Mouse (Mus musculus): ENCODE results near the gene Mroh7.
"Not testable (repeated sequence)": the region's sequence is repeated elsewhere in the genome, so short reads cannot be mapped to it uniquely, and the experiment has no call there.

Gene Mroh7

DNA sequence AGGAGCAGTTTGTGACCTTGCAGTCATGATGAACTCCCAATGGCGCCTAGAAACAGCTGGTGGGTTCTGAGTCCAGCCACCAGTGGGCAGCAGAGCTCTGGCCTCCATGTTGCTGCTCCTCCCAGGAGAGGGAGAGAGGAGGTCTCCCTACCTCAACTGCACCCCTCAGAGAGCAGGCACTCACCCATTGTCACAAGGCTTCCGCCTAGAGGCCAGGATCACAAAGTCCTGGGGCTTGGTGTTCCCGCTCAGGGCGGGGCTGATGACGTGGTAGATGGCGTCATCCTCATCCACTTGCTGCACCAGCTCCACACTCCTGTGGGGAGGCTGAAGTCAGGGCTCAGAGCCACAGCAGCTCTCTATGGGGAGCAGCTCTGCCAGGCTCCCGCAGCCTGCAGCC is 19.0 kb upstream of the Mroh7 start:
- Histone ChIP-seq H3K36me3 (ENCODE audit: insufficient read depth, low read length) (peaks cover 8% of the 10 kb centered on the region; the same call in 1 of the 2 replicates), H3K4me1 (replicated peaks; ENCODE audit: low read depth, low read length) (peaks cover 37% of the 10 kb centered on the region), H3K27me3 (ENCODE audit: insufficient read depth, low read length) (no peaks in the 10 kb centered on the region), H3K9me3 (ENCODE audit: low read length) (no peaks in the 10 kb centered on the region), H3K4me3 (replicated peaks; ENCODE audit: low read length) (no peak overlapping the region; the same call in 1 of the 2 replicates)
- TF ChIP-seq NANOG (IDR thresholded peaks at IDR 0.05; ENCODE audit: borderline replicate concordance, low read length) = no peak
- peak; percentile 78 for TF ChIP-seq CTCF (conservative IDR thresholded peaks at IDR 0.05; ENCODE audit: low read length)
- TF ChIP-seq POU5F1 (IDR thresholded peaks at IDR 0.05; ENCODE audit: borderline replicate concordance, low read length) = no peak

DNA sequence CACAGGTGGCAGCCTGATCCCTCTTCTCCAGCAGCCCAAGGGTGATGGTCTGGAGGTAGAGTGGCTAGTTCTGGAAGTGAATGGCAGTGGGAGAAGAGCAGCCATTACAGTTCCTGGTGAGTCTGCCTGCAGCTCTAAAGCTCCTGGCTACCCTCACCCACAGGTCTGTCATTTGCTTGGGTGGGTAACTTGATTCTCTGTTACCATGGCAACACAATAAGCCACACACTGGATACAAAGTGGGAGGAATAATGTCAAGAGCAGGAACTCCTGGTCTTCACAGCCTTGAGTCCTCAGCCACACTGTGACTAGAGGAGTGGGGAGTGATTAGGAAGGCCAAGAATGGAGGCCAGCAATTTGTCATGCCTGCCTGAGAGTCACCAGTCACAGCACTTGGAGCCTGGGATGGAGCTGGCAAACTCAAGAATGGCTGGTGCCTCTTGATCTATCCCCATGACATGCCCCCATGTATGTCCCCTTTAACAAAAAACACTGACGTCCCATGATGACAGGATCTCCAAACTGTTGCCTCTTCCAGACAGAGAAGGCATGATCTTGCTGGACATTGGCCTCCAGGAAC is 16.4 kb upstream of the Mroh7 start:
- Histone ChIP-seq H3K36me3 (ENCODE audit: insufficient read depth, low read length) (peaks cover 8% of the 10 kb centered on the region; the same call in 1 of the 2 replicates), H3K27me3 (ENCODE audit: insufficient read depth, low read length) (no peaks in the 10 kb centered on the region), H3K4me1 (replicated peaks; ENCODE audit: low read depth, low read length) (peaks cover 13% of the 10 kb centered on the region), H3K9me3 (ENCODE audit: low read length) (no peaks in the 10 kb centered on the region), H3K4me3 (replicated peaks; ENCODE audit: low read length) (no peak overlapping the region)
- no peak for TF ChIP-seq POU5F1 (IDR thresholded peaks at IDR 0.05; ENCODE audit: borderline replicate concordance, low read length)
- no peak for TF ChIP-seq NANOG (IDR thresholded peaks at IDR 0.05; ENCODE audit: borderline replicate concordance, low read length)
- TF ChIP-seq CTCF (conservative IDR thresholded peaks at IDR 0.05; ENCODE audit: low read length) = no peak

DNA sequence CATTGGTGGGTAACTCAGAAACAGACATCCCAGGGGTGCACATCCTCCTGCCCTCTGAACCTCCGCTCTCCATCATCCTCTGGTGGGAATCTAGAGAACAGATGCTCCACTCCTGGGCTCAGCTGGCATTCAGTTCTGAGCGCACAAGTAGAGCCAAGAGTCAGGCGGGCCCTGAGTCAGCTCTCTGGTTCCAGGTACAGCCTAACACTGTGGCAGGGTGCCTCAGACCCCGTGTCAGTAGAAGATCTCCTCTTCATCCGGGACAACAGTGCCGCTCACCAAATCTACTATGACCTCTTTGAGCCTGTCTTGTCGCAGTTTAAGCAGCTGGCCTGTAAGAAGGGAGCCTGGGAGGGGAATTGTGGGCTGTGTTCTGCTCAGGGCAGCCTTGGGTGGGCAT is 15.1 kb upstream of the Mroh7 start:
- TF ChIP-seq POU5F1 (IDR thresholded peaks at IDR 0.05; ENCODE audit: borderline replicate concordance, low read length) = no peak
- TF ChIP-seq CTCF (conservative IDR thresholded peaks at IDR 0.05; ENCODE audit: low read length) = no peak
- no peak for TF ChIP-seq NANOG (IDR thresholded peaks at IDR 0.05; ENCODE audit: borderline replicate concordance, low read length)
- no peaks in the 10 kb centered on the region for H3K9me3 ChIP-seq (ENCODE audit: low read length)
- H3K4me3 ChIP-seq (replicated peaks; ENCODE audit: low read length) = no peak overlapping the region
- H3K4me1 ChIP-seq (replicated peaks; ENCODE audit: low read depth, low read length) = peaks cover 13% of the 10 kb centered on the region
- H3K27me3 ChIP-seq (ENCODE audit: insufficient read depth, low read length) = no peaks in the 10 kb centered on the region
- peaks cover 8% of the 10 kb centered on the region; the same call in 1 of the 2 replicates for H3K36me3 ChIP-seq (ENCODE audit: insufficient read depth, low read length)

DNA sequence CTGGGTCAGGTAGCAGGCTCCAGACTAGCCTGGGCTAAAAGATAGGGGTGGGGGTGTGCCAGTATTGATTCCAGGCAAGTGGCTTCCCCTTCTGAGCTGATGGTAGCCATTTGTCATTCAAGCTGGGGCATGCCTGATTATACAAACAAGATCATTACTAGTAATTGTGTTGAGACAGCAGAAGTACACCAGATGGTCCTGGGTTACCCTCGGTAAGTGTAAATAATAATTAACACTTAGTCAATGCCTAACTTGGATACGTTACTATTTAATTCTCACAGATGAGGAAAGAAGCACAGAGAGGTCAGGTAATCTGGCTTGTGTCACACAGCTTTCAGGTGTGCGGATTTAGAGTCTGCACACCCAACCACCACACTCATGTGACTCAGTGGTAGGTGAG is 7.2 kb upstream of the Mroh7 start:
- Histone ChIP-seq H3K36me3 (ENCODE audit: insufficient read depth, low read length) (no peaks in the 10 kb centered on the region), H3K27me3 (ENCODE audit: insufficient read depth, low read length) (0 out of 2 replicates have a peak, but pooled peaks cover 5% of the 10 kb centered on the region), H3K4me3 (replicated peaks; ENCODE audit: low read length) (no peak overlapping the region), H3K4me1 (replicated peaks; ENCODE audit: low read depth, low read length) (no peaks in the 10 kb centered on the region), H3K9me3 (ENCODE audit: low read length) (no peaks in the 10 kb centered on the region)
- TF ChIP-seq CTCF (conservative IDR thresholded peaks at IDR 0.05; ENCODE audit: low read length) = no peak
- no peak for TF ChIP-seq NANOG (IDR thresholded peaks at IDR 0.05; ENCODE audit: borderline replicate concordance, low read length)
- TF ChIP-seq POU5F1 (IDR thresholded peaks at IDR 0.05; ENCODE audit: borderline replicate concordance, low read length) = no peak

DNA sequence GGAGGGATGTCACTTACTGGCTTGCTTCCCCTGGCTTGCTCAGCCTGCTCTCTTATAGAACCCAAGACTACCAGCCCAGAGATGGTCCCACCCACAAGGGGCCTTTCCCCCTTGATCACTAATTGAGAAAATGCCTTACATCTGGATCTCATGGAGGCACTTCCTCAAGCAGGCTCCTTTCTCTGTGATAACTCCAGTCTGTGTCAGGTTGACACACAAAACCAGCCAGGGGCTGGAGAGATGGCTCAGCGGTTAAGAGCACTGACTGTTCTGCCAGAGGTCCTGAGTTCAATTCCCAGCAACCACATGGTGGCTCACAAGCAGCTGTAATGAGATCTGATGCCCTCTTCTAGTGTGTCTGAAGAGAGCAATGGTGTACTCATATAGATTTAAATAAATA is 6.2 kb upstream of the Mroh7 start:
- not testable (repeated sequence) for H3K4me1 ChIP-seq (replicated peaks; ENCODE audit: low read depth, low read length)

DNA sequence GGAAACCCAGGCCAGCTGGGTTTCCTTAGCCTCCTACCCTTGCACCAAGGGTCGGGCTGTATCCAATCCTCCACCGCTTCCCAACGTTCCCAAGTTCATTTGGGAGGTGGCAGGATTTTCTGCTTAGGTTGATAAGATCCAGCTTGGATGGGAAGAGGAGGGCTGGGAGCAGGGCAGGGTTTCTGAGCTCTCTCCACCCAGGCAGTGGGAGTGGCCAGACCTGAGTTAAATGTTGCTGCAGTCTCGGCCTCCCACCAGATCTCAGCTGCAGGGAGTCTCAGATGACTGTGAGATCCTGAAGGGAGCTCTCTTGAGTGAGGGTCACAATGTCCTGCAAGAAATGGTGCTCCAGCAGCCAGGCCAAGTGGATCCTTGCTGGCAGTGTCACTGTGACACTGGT is 2.9 kb upstream of the Mroh7 start, which contains the start of gene Fam151a:
TSS of gene Fam151a (plus strand) at position 254 of the 400 bp plus-strand sequence.
- no peaks in the 10 kb centered on the region for H3K36me3 ChIP-seq (ENCODE audit: insufficient read depth, low read length)

More for the DNA sequence above, 6.2 kb upstream of the Mroh7 start:
- H3K27me3 ChIP-seq (ENCODE audit: insufficient read depth, low read length); H3K4me3 ChIP-seq (replicated peaks; ENCODE audit: low read length); H3K36me3 ChIP-seq (ENCODE audit: insufficient read depth, low read length); H3K9me3 ChIP-seq (ENCODE audit: low read length): not testable (repeated sequence)

DNA sequence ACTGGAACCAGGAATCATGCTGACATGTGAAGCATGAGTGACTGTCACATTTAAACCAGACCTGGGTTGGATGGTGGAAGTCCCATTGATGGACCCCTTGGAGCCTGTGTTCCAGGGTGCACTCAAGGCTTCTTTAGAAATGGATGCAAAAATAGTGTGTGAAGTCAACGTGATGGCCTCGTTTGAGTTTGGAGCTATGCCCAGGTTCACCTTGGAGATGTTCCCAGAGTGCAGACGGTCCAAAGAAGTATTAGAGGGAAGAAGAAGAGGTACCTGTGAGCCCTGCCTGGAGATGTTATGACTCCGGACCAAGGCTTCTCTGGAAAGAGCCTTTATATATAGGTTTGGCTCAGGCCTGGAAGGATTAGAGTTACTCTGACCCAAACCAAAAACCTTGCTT is 10.1 kb downstream of the Mroh7 start:
- no peak overlapping the region for H3K4me3 ChIP-seq (replicated peaks; ENCODE audit: low read length)
- H3K36me3 ChIP-seq (ENCODE audit: insufficient read depth, low read length) = no peaks in the 10 kb centered on the region
- TF ChIP-seq POU5F1 (IDR thresholded peaks at IDR 0.05; ENCODE audit: borderline replicate concordance, low read length) (no peak), NANOG (IDR thresholded peaks at IDR 0.05; ENCODE audit: borderline replicate concordance, low read length) (no peak), CTCF (conservative IDR thresholded peaks at IDR 0.05; ENCODE audit: low read length) (no peak)
- H3K27me3 ChIP-seq (ENCODE audit: insufficient read depth, low read length) = peaks cover 23% of the 10 kb centered on the region; the same call in 1 of the 2 replicates
- no peaks in the 10 kb centered on the region for H3K9me3 ChIP-seq (ENCODE audit: low read length)
- no peaks in the 10 kb centered on the region for H3K4me1 ChIP-seq (replicated peaks; ENCODE audit: low read depth, low read length)

More for the DNA sequence above, 2.9 kb upstream of the Mroh7 start, which contains the start of gene Fam151a:
- no peak for TF ChIP-seq CTCF (conservative IDR thresholded peaks at IDR 0.05; ENCODE audit: low read length)
- no peak for TF ChIP-seq POU5F1 (IDR thresholded peaks at IDR 0.05; ENCODE audit: borderline replicate concordance, low read length)
- no peak for TF ChIP-seq NANOG (IDR thresholded peaks at IDR 0.05; ENCODE audit: borderline replicate concordance, low read length)
- no peak within 1 kb of the TSS for H3K4me3 ChIP-seq (replicated peaks; ENCODE audit: low read length)
- no peaks in the 10 kb centered on the region for H3K9me3 ChIP-seq (ENCODE audit: low read length)
- 0 out of 2 replicates have a peak, but pooled peaks cover 5% of the 10 kb centered on the region for H3K27me3 ChIP-seq (ENCODE audit: insufficient read depth, low read length)
- no peaks in the 10 kb centered on the region for H3K4me1 ChIP-seq (replicated peaks; ENCODE audit: low read depth, low read length)

DNA sequence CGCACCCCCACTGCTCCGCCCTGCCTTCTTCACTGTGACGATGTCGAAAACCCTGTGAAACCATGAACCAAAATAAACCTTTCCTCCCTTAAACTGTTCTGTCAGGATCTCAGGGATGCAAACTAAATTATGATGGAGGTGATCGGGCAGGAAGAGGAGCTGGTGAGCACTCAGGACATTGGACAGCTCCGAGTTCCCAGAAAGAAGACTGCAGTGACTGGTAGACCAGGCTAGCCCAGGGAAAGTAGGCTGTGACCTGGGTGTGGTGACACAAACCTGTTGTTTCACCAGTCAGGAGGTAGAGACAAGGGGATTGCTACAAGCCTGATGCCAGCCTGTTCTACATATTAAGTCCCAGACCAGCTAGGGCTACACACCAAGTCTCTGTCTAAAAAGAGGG is 17.1 kb downstream of the Mroh7 start:
- Histone ChIP-seq H3K4me1 (replicated peaks; ENCODE audit: low read depth, low read length) (peaks cover 15% of the 10 kb centered on the region), H3K4me3 (replicated peaks; ENCODE audit: low read length) (no peak overlapping the region), H3K36me3 (ENCODE audit: insufficient read depth, low read length) (no peaks in the 10 kb centered on the region), H3K27me3 (ENCODE audit: insufficient read depth, low read length) (peaks cover 14% of the 10 kb centered on the region; the same call in 1 of the 2 replicates), H3K9me3 (ENCODE audit: low read length) (no peaks in the 10 kb centered on the region)
- TF ChIP-seq POU5F1 (IDR thresholded peaks at IDR 0.05; ENCODE audit: borderline replicate concordance, low read length) (no peak), NANOG (IDR thresholded peaks at IDR 0.05; ENCODE audit: borderline replicate concordance, low read length) (no peak), CTCF (conservative IDR thresholded peaks at IDR 0.05; ENCODE audit: low read length) (no peak)

DNA sequence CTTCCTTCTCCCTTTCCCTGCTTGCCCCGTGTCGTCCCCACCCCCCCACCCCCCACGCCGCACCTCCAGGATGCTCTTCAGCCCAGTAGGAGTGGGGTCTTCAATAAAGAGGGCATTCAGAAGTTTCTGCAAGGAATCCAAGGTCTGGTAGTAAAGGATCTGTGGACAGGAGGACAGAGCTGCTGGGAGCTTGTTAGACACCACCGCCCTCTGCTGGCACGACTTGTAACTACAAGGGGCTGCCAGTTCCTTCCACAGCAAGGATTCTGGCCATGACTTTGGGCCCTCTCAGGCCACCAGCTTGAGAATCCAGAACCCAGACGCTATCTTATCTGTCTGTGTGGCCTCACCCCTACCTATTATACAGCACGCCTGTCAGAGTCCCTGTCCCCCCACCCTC is 22.3 kb downstream of the Mroh7 start:
- TF ChIP-seq CTCF (conservative IDR thresholded peaks at IDR 0.05; ENCODE audit: low read length) (peak; percentile 96), NANOG (IDR thresholded peaks at IDR 0.05; ENCODE audit: borderline replicate concordance, low read length) (no peak)
- H3K36me3 ChIP-seq (ENCODE audit: insufficient read depth, low read length) = no peaks in the 10 kb centered on the region
- peaks cover 50% of the 10 kb centered on the region for H3K4me1 ChIP-seq (replicated peaks; ENCODE audit: low read depth, low read length)
- H3K9me3 ChIP-seq (ENCODE audit: low read length) = no peaks in the 10 kb centered on the region
- no peak overlapping the region for H3K4me3 ChIP-seq (replicated peaks; ENCODE audit: low read length)
- H3K27me3 ChIP-seq (ENCODE audit: insufficient read depth, low read length) = peaks cover 9% of the 10 kb centered on the region; the same call in 1 of the 2 replicates
